Mouse (Mus musculus): ENCODE results near the gene Heg1. TPM values are rescaled to one million over a fixed set of nuclear protein-coding genes. Genes with fewer than 3 reads are reported as not detected.
A peak's percentile ranks its signal among the peaks of the same experiment; 100 is the strongest.

The Heg1 gene
- polyA plus RNA-seq, 1 experiment from 2014 or later: 25.2 TPM

GRCm38 (mm10) chr16:33668448-33668847, 15.7 kb upstream of the Heg1 start:
- H3K9me3 ChIP-seq: no peaks in the 10 kb centered on the region
- no peak overlapping the region for H3K9ac ChIP-seq
- H3K4me3 ChIP-seq: no peak overlapping the region
- H3K27ac ChIP-seq: no peak overlapping the region
- H3K36me3 ChIP-seq: no peaks in the 10 kb centered on the region
- WGBS: 77% methylated on average over 2 of the region's 2 CpGs
- ATAC-seq (ENCODE audit: borderline replicate concordance, extremely low read depth, low FRiP score, low TSS enrichment): no peak
- H3K27me3 ChIP-seq: no peaks in the 10 kb centered on the region
- H3K4me1 ChIP-seq: peaks cover 4% of the 10 kb centered on the region; the same call in 1 of the 2 replicates
- H3K4me2 ChIP-seq: no peak overlapping the region

GRCm38 (mm10) chr16:33669072-33669471, 15.1 kb upstream of the Heg1 start:
- H3K27me3 ChIP-seq: no peaks in the 10 kb centered on the region
- peaks cover 4% of the 10 kb centered on the region; the same call in 1 of the 2 replicates for H3K4me1 ChIP-seq
- WGBS: 85% methylated on average over 1 of the region's 1 CpGs
- H3K4me2 ChIP-seq: no peak overlapping the region
- no peak overlapping the region for H3K9ac ChIP-seq
- no peaks in the 10 kb centered on the region for H3K36me3 ChIP-seq
- no peak for ATAC-seq (ENCODE audit: borderline replicate concordance, extremely low read depth, low FRiP score, low TSS enrichment)
- no peak overlapping the region for H3K4me3 ChIP-seq
- H3K27ac ChIP-seq: no peak overlapping the region
- H3K9me3 ChIP-seq: no peaks in the 10 kb centered on the region

- 0 out of 2 replicates have a peak overlapping the region, but pooled peaks have one; percentile 1 for H3K27ac ChIP-seq
Measured at GRCm38 (mm10) chr16:33670340-33670739, 13.8 kb upstream of the Heg1 start.

GRCm38 (mm10) chr16:33670933-33671332, 13.2 kb upstream of the Heg1 start:
- Histone ChIP-seq H3K4me1 (peaks cover 13% of the 10 kb centered on the region), H3K4me2 (no peak overlapping the region), H3K36me3 (no peaks in the 10 kb centered on the region), H3K27ac (0 out of 2 replicates have a peak overlapping the region, but pooled peaks have one; percentile 1), H3K9me3 (no peaks in the 10 kb centered on the region), H3K4me3 (no peak overlapping the region), H3K9ac (no peak overlapping the region), H3K27me3 (no peaks in the 10 kb centered on the region)
- WGBS: 87% methylated on average over 2 of the region's 2 CpGs
- no peak for ATAC-seq (ENCODE audit: borderline replicate concordance, extremely low read depth, low FRiP score, low TSS enrichment)

More at GRCm38 (mm10) chr16:33670340-33670739, 13.8 kb upstream of the Heg1 start:
- Histone ChIP-seq H3K4me3 (no peak overlapping the region), H3K9me3 (no peaks in the 10 kb centered on the region), H3K36me3 (no peaks in the 10 kb centered on the region), H3K4me2 (no peak overlapping the region), H3K27me3 (no peaks in the 10 kb centered on the region), H3K9ac (no peak overlapping the region), H3K4me1 (peaks cover 7% of the 10 kb centered on the region)
- WGBS: 38% methylated on average over 3 of the region's 3 CpGs
- ATAC-seq (ENCODE audit: borderline replicate concordance, extremely low read depth, low FRiP score, low TSS enrichment): no peak

GRCm38 (mm10) chr16:33672188-33672587, 12.0 kb upstream of the Heg1 start:
- H3K27ac ChIP-seq: no peak overlapping the region
- ATAC-seq (ENCODE audit: borderline replicate concordance, extremely low read depth, low FRiP score, low TSS enrichment): no peak
- H3K9me3 ChIP-seq: no peaks in the 10 kb centered on the region
- H3K36me3 ChIP-seq: no peaks in the 10 kb centered on the region
- 91% methylated on average over 4 of the region's 4 CpGs for WGBS
- H3K4me1 ChIP-seq: peaks cover 26% of the 10 kb centered on the region
- H3K4me2 ChIP-seq: no peak overlapping the region
- no peak overlapping the region for H3K9ac ChIP-seq
- no peak overlapping the region for H3K4me3 ChIP-seq
- H3K27me3 ChIP-seq: no peaks in the 10 kb centered on the region

GRCm38 (mm10) chr16:33672643-33673042, 11.5 kb upstream of the Heg1 start:
- Histone ChIP-seq H3K9me3 (no peaks in the 10 kb centered on the region), H3K4me3 (no peak overlapping the region), H3K4me1 (peaks cover 29% of the 10 kb centered on the region), H3K9ac (no peak overlapping the region), H3K27me3 (no peaks in the 10 kb centered on the region), H3K27ac (no peak overlapping the region), H3K36me3 (no peaks in the 10 kb centered on the region), H3K4me2 (no peak overlapping the region)
- 86% methylated on average over 4 of the region's 4 CpGs for WGBS
- no peak for ATAC-seq (ENCODE audit: borderline replicate concordance, extremely low read depth, low FRiP score, low TSS enrichment)

GRCm38 (mm10) chr16:33673530-33674109, 10.6 kb upstream of the Heg1 start:
- Histone ChIP-seq H3K9ac (no peak overlapping the region), H3K4me3 (no peak overlapping the region), H3K9me3 (no peaks in the 10 kb centered on the region), H3K4me1 (peaks cover 29% of the 10 kb centered on the region), H3K27me3 (no peaks in the 10 kb centered on the region), H3K27ac (no peak overlapping the region; the same call in 1 of the 2 replicates), H3K4me2 (no peak overlapping the region), H3K36me3 (no peaks in the 10 kb centered on the region)
- ATAC-seq (ENCODE audit: borderline replicate concordance, extremely low read depth, low FRiP score, low TSS enrichment): peak; percentile 80; the same call in 1 of the 2 replicates
- 46% methylated on average over 14 of the region's 14 CpGs for WGBS

GRCm38 (mm10) chr16:33675151-33675847, 8.9 kb upstream of the Heg1 start:
- no peak overlapping the region for H3K27ac ChIP-seq
- H3K27me3 ChIP-seq: no peaks in the 10 kb centered on the region
- 76% methylated on average over 10 of the region's 10 CpGs for WGBS
- H3K36me3 ChIP-seq: no peaks in the 10 kb centered on the region
- H3K4me2 ChIP-seq: no peak overlapping the region
- H3K4me3 ChIP-seq: no peak overlapping the region
- H3K4me1 ChIP-seq: peaks cover 29% of the 10 kb centered on the region
- H3K9me3 ChIP-seq: no peaks in the 10 kb centered on the region
- no peak for ATAC-seq (ENCODE audit: borderline replicate concordance, extremely low read depth, low FRiP score, low TSS enrichment)
- no peak overlapping the region for H3K9ac ChIP-seq

- WGBS: 55% methylated on average over 3 of the region's 3 CpGs
- H3K36me3 ChIP-seq: no peaks in the 10 kb centered on the region
- H3K9me3 ChIP-seq: no peaks in the 10 kb centered on the region
- no peak overlapping the region for H3K9ac ChIP-seq
- no peak overlapping the region for H3K4me3 ChIP-seq
- H3K27ac ChIP-seq: peak overlapping the region; percentile 51; the same call in 1 of the 2 replicates
- no peak overlapping the region for H3K4me2 ChIP-seq
- no peaks in the 10 kb centered on the region for H3K27me3 ChIP-seq
- H3K4me1 ChIP-seq: peaks cover 25% of the 10 kb centered on the region
- no peak for ATAC-seq (ENCODE audit: borderline replicate concordance, extremely low read depth, low FRiP score, low TSS enrichment)
Measured at GRCm38 (mm10) chr16:33675848-33676184, 8.4 kb upstream of the Heg1 start.

- WGBS: 41% methylated on average over 7 of the region's 7 CpGs
- Histone ChIP-seq H3K4me1 (peaks cover 25% of the 10 kb centered on the region), H3K9ac (no peak overlapping the region), H3K36me3 (no peaks in the 10 kb centered on the region), H3K27me3 (no peaks in the 10 kb centered on the region), H3K4me2 (no peak overlapping the region), H3K4me3 (no peak overlapping the region), H3K9me3 (no peaks in the 10 kb centered on the region), H3K27ac (peak overlapping the region; percentile 51)
- peak; percentile 9; the same call in 1 of the 2 replicates for ATAC-seq (ENCODE audit: borderline replicate concordance, extremely low read depth, low FRiP score, low TSS enrichment)
Measured at GRCm38 (mm10) chr16:33676347-33677312, 7.5 kb upstream of the Heg1 start.

- no peaks in the 10 kb centered on the region for H3K9me3 ChIP-seq
- 83% methylated on average over 7 of the region's 7 CpGs for WGBS
- peaks cover 25% of the 10 kb centered on the region for H3K4me1 ChIP-seq
- no peak overlapping the region for H3K4me3 ChIP-seq
- no peaks in the 10 kb centered on the region for H3K36me3 ChIP-seq
- H3K4me2 ChIP-seq: no peak overlapping the region
- H3K27me3 ChIP-seq: no peaks in the 10 kb centered on the region
- ATAC-seq (ENCODE audit: borderline replicate concordance, extremely low read depth, low FRiP score, low TSS enrichment): no peak
- no peak overlapping the region for H3K9ac ChIP-seq
- H3K27ac ChIP-seq: no peak overlapping the region
Measured at GRCm38 (mm10) chr16:33677313-33677690, 6.9 kb upstream of the Heg1 start.
